Comparison of ENCODE assay signal across 8 mouse cellular contexts in genomic region chr5:113310377-113311003, GRCm38 (mm10). TPM values are rescaled to one million over a fixed set of nuclear protein-coding genes. Genes with fewer than 3 reads are reported as not detected.
DNase-seq lines count a peak whose midpoint lies in the region; ATAC-seq lines count a peak whose summit lies in the region.

TSS of gene Sgsm1 (minus strand) at chr5:113310786.

- DNase-seq in adrenal gland, postnatal 10 days = peak; percentile 74
- peak; percentile 88 for DNase-seq in embryo, embryonic 10.5 days (ENCODE audit: low spot score)
- DNase-seq in gastrocnemius, postnatal 25 days = peak; percentile 69
- peak; percentile 68 for DNase-seq in induced T-regulatory cell, adult 2 months (ENCODE audit: low read depth)
- peak; percentile 71 to 72 for DNase-seq in left cerebral cortex, adult 8-10 months (ENCODE audit: low spot score in 2 of 2)
- peak; percentile 84 to 85 for DNase-seq in lung, postnatal 4 days
- peak; percentile 89 for DNase-seq in right cerebral cortex, postnatal 14 days

- no peak for ATAC-seq in erythroid progenitor cell, adult 5-6 weeks (replicated peaks; ENCODE audit: low FRiP score, poor library complexity, severe bottlenecking)

RNA-seq across cellular contexts. Expression of gene Sgsm1, which starts in this region (rescaled TPM):
- 10 to 100 TPM in 1 of 2 experiments, 1 to 10 TPM in 1; 9.0 to 10.5 TPM for total RNA-seq in adrenal gland, postnatal 10 days (2021)
- under 1 TPM; 0.13 to 0.67 TPM for total RNA-seq in gastrocnemius, postnatal 25 days (2021)
- 100 to 1,000 TPM in 3 of 4 experiments, 10 to 100 TPM in 1; 84.7 to 123 (median 111) TPM for total RNA-seq in left cerebral cortex, adult 8-10 months (2022)
- total RNA-seq in erythroid progenitor cell, adult 5-6 weeks (2015; ENCODE audit: low replicate concordance) = 0.36 TPM in 1 of 2 replicates, not detected in the other
- total RNA-seq in erythroid progenitor cell, adult 5-6 weeks (2017; ENCODE audit: low replicate concordance) = not detected in 2 replicates

Comparison
In these comparisons a context has a peak if more than half of its experiments do, and no peak if none do; other contexts are left out.
1. RNA of gene Sgsm1 (total RNA-seq): 84.7 to 123 TPM in left cerebral cortex, adult 8-10 months; 9.0 to 10.5 TPM in adrenal gland, postnatal 10 days, 0.13 to 0.67 TPM in gastrocnemius, postnatal 25 days and 0.36 TPM in erythroid progenitor cell, adult 5-6 weeks; every median in the first group is over 4 times any median in the second.
2. Peak in DNase-seq in gastrocnemius, postnatal 25 days; RNA of the gene not detected or under 1 TPM.
3. Peak in every context shown above with its lines, with median percentiles within 50 percentile points of each other: DNase-seq.